Mouse (Mus musculus) adrenal gland, adult 2 months (tissue): Measurements from ENCODE around the gene Fto. TPM values are rescaled to one million over a fixed set of nuclear protein-coding genes. Genes with fewer than 3 reads are reported as not detected.

Experiments
- DNase-seq: peaks from one replicate; pipeline ENCODE4 v3.0.0; 2021
- polyA plus RNA-seq: library from polyadenylated mRNA; depleted of rRNA; stranded (reverse); fragments of >200 nt; gene quantifications from 2 replicates; pipeline ENCODE4 v1.2.3, GENCODE M21; 2012
- total RNA-seq, 2 experiments: library from RNA; stranded (reverse); gene quantifications; 2 replicates each; pipeline ENCODE4 v1.2.3; 2021

Fto gene
- total and polyA plus RNA-seq, 3 experiments = 22.0 to 77.1 (median 74.8) TPM

DNA sequence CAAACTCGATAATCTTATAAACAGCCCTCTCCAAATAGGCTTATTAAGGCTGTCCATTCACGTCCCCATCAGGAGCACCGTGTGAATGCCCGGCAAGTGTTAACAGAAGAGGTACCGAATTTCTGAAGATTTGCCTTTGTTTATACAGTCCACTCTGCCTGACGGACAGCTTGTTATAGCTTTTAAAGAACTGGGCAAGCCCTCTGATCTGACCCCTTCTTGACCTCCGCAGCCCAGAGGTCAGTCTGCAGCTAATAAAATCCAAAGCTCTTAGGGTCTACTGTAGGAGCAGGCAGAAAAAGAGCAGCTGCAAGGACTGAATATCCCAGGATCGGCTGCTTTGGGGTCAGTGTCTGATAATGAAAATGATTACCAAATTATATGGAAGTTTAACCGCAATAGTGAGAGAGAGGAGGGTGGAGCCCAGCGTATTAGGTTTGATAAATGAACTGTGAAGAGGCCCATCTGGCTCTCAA, 212.1 kb downstream of the Fto start:
- DNase-seq = no peak

DNA sequence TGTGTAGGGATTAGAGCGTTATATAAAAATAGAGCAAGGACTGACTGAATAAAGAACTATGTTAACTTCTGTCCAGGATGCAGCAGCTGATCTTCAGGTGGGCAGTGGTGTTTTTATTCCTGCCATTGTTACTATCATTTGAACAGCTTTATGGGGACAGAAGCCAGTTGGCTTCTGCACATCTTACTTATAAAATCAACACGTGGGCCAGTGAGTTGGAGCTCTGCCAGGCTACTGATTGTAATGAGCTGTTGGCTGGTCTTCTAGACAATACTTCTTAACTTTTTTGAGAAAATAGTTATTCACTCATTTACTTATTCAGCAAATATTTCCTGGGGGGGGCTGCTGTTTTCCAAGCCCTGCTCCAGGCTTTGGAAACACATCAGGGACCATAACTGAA, 215.6 kb downstream of the Fto start:
- DNase-seq = no peak

DNA sequence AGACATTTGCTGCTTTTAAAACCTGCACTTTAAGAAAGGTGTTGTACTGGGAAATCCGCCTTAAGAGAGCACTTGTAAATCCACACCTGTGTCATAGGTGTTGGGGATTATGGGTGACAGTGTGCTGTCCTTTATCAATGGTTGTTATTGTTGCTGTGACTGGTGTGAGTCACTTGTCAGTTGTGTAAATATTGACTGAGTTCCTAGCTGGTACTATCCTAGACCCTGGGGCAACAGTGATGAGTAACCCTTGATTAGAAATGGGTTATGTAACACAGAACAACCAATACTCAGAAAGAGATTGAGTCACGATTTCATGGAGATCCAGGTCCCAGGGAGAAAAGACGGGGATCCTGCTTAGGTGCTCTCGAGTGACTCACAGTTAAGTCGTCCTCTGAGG, 216.4 kb downstream of the Fto start:
- DNase-seq = peak; percentile 46

DNA sequence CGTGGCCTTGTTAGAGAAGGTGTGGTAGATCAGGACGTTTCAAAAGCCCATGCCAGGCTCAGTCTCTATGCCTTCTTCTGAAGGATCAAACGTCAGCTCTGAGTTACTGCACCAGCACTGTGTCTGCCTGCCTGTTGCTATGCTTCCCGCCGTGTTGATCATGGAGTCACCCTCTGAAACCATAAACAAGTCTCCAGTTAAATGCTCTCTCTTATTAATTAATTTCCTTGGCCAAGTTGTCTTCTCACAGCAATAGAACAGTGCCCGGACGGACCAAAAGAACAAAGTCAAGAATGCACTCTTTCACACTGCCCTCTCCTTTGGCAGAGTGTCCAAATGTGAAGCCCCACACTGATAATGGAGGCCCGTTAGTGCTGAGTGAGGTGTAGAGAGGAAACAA, 217.3 kb downstream of the Fto start:
- no peak for DNase-seq

DNA sequence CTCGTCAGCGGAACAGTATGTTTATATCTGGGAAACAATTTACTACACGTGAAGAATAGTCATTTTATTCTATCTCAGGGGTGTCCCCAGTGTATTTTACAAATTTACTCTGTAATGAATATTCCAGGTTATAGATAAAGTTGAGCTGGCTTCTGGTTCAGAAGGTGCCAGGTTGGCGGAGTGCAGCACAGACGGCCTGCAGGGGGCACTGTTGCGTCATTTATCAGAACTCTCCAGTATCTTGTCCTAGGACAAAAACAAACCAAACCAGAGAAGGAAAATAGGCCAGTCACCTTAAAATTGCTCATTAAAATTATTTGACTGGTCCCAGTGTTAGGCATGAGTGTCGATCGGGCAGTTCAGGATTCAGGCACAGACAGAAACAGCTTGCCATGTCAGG, 218.6 kb downstream of the Fto start:
- DNase-seq = peak; percentile 81

DNA sequence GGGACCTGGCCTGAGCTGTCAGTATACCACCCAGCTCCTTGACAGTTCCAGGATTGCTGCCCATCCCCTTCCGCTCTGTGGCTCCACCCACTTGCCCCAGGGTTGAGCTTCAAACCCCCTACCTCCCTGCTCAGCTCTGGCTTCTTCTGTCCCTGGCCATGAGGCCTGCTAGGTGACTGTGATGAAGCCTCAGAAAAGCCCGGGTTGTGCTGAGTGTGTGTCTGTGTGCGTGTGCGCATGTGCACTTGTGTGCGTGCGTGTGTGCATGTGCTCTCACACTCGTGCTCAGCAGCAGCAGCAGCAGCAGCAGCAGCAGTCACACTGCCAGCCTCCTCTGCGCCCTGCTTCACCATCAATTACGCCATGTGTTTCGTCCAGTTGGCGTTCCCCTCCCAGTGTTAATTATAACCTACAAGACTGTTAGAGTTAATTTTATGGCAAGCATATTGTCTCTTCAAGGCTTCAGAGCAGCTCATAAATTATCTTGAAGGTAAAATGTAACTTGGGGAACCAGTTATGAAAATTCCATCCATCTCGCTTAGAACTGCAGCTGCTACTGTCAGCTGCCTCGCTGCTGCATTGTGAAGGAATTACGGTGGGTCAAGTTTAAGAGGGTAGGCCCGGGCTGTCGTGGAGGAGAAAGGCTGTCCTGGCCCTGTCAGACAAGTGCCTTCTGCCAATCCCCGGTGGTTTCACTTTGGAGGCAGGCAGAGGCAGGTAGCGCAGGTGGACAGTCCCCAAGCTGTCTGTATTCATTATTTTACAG, 219.5 kb downstream of the Fto start:
- no peak for DNase-seq

DNA sequence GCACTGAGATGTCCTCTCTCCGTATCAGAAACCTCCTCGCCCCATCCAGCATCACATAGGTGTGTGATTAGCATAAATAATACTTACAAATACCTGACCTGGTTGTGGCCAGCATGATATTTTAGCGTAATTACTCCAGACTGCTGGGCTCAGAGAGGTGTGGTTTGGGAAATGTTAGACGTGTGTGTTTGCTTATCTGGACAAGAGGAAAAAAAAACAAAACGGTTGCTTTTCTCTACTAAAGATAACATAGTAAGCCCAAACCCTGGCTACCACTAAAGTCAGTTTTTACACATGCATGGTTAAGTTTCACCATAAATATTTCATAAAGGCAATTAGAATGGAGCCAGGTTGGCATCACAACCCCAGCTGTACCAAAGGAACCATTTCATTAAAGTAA, 221.4 kb downstream of the Fto start:
- no peak for DNase-seq

DNA sequence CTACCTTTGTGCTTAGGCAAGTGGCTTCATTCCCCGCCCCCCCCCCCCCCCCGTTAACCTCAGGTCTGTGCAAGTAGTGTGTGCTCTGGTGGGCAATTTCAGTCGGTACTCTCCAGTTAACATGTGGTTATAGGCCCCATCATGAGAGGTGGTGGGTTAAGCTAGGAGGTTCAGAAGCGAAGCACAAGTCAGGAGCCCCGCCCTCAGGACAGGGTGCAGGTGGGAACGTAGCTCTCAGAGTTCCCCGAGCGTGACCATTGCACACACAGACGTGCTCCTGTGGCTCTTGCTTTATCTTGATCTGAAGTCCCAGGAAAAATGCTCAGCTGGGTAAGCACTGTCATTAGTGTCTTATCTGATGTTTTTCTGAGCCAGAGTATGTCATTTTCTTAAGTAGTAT, 224.8 kb downstream of the Fto start:
- DNase-seq = no peak

DNA sequence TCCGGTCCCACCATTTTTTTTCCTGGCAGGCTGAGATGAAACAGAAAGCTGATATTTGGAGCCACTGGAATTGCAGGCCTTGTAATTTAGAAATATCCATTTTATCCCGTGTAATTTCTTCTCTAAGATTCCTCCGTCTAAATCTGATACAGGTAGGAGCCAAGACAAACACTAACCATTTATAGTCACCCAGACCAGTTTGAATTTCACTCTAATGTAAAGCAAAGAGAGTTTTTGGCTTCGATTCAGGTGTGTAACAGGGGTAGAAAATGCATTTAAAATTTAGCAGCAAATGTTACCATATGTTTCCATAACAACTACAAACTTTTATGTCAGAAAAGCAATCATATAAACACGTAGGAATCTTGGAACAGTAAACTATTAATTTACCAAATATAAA, 225.6 kb downstream of the Fto start:
- no peak for DNase-seq

DNA sequence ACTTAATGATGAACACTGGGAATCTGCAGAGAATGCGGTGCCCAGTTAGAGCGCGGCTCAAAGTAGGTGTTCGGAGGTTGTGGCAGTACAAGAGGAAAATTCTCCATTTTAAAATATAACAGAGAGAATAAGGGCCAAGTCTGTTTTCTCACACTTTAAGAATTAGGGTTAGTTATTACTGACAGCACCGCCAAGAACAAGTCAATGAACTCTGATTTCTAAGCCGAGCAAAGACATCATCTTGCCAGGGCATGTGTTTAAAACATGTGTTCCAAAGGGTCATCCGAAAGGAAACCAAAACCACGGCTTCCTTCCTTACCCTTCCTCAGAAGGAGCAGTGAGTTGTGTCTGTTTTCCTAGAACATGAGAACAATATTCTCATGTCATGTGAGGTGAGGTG, 226.3 kb downstream of the Fto start:
- DNase-seq = no peak

DNA sequence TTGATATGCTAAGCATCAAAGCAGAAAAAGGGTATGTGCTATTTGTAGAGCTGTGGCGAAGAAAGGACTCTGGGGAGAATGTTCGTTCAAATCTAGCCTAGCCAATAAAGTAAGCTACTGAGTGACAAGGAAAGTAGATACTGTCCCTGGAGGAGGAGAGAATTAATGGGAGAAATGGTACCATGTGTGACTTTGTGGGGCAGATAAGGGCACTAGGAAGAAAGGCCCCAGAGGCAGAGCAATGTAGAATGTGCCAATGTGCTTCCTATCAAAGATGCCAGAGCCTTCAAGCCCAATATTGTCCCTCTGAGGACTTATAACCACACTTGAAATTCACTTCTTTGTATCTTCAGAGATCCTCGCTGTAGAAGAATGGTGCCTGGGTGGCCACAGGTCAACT, 227.9 kb downstream of the Fto start:
- no peak for DNase-seq

DNA sequence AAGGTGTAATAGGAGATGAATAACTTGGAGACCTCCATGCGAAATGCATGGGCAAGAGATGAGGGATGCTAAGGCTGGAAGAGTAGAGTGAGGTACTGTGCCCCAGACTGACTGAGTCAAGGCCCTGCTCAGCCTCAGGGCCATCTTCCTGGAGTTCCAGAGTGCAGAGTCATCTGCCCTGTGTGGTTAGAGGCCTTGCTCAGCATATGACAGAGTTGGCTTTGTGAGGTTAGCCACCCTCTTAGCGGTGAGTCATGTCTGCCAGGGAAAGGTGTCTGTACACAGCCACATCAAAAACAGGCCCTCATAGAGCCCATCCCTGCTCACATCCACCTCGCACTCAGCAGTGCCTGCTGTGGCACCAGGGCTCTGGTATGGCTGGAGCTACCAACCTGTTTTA, 232.2 kb downstream of the Fto start:
- peak; percentile 82 for DNase-seq

DNA sequence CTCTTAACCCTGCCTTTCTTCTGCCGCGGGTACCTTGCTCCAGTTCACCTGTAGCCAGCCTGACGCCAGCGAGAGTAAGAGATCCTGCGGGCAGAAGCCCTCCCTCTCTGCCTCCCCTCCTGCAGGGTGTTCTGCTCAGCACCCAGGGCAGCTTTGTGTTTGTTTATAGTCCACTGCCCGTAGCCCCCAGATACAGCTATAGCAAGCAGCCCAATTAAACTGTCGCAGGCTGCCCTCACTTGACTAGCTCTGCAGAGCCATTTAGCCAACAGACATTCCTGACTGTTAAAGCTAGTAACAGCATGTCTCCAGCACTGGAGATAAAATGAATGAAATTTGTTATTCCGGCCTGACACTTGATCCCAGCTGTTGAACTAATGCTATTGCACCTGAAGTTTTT, 233.3 kb downstream of the Fto start:
- no peak for DNase-seq

DNA sequence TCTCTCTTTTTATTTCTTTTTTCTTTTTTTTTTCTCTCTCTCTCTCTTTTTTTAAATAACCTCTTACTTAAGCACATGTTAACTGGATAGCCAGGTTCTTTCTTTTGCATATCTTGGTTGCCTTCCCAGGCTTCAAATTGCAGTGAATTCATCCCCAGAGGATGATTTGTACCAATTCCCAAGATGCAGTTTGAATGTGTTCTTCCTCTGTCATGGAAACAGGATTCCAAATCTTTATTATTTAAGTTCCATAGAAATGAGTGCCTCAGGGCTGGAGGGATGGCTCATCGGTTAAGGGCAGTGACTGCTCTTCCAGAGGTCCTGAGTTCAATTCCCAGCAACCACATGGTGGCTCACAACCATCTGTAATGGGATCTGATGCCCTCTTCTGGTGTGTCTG, 236.8 kb downstream of the Fto start:
- no peak for DNase-seq

DNA sequence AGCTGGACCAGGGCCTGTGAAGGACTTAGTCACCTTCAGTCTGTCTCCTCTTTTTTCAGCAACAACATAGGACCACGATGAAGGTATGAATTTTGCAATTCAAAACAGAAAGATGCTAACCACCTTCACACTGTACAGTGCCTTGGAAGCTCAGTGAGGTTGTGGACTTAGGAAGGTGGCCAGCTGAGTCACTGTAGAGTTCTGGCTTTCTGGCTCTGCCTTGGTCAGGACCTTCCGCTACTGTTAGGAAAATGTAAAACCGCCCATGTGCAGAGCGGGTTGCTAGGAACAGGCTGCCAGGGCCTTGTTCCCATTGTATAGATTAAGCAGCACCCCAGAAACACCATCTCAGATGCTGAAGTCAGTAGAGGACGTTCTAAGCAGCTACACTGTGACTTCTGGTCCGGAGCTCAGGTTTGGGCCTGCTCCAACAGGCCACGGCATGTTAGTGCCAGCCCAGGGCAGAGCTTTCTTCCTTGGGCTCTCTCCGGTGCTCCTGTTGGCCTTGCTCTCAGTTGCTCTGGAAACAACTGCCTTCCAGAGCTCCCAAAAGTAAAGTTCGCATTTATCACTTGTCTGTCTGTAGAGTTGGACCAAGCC, 237.9 kb downstream of the Fto start:
- DNase-seq = peak; percentile 38

DNA sequence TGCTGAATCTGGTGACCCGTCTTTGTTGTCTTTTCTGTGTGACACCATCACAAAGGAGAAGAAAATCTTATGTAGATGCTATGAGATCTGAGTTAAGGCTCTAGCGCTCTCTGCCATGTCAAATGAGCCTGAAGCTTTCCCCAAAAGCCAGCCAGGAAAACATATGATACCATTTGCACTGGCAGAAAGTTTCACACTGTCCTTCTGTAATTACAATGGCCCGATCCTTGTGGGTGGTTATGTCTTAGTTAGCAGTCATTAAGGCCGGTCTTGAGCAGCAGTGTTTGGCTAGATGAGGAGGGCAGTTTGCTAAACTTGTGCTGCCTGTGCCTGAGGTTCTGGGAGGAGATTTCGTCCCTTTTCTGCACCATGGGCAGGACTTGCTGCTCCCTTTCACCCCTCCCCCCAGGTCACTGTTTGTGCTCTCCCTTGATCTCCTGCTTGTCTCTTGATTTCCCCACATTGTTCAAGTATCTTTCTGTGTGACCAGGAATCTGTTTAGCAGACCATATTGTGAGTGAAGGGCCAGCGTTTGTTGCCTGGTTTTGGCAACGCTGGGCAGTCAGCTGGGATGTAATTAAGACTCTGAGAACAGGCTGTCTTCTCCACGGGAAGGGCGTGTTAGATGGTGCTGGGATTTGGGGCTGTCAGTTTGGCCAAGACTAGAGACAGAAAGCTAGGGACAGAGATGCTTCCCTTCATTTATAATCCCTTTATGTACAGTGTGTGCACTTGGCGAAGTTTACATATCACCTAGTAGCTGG, 238.6 kb downstream of the Fto start:
- no peak for DNase-seq

DNA sequence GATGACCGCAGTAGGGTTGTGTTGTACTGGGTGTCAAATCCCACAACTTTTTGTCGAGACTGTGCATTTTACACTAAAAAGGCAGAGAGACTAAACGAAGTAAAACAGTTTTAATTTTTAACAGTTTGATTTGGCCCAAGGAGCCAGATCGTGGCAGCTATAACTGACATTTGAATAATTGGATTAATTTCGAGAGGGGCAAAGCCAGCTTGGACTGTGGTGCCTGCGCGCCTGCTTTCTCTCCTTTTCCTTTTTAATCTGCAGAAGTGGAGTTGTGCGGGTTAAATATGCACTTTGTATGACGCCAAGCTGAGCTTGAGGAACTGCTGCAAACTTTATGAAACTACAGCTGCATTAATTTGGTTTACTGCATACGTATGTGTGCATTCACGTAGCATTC, 239.3 kb downstream of the Fto start:
- DNase-seq = no peak

DNA sequence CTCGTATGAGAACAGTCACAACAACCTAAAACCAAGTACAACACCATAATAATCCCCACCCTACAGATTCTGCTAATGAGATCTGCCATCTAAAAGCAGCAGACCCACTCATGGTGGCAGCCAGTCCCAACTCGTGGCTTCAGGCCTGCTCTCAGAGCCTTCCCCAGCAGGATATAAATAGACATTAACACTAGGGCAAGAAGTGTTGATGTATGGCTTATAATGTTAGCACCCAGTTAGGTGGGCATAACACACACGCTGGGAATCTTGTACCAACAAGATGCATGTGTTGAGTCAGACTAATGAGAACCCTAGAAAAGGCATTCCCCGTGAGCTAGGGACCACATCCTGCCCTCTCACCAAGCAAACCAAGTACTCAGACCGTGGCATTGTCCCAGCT, 240.1 kb downstream of the Fto start:
- no peak for DNase-seq

DNA sequence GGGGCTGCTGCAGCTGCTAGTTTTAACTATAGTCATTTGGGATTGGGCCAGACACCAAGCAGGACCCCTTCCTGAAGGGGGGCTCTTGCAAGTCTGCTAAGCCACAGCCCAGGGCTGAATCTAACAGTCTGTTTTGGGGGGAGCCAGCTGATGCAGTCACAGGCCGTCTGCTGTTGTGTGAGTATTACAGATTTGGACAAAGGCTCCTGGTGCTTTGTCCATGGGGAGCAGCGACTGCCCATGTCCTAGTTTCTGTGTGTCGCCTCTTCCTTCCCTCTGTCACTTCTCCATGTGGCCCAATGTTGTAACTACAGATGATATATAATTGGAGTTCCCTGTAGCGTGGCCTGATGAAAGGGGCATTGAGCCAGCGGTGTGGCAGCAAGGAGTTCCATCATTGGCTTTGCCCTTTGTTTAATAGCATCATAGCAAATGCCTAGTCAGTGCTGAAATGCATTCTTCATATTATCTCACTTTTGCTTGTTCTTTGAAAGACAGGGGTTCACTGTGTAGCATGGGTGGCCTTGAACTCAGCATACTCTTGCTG, 243.8 kb downstream of the Fto start:
- no peak for DNase-seq

DNA sequence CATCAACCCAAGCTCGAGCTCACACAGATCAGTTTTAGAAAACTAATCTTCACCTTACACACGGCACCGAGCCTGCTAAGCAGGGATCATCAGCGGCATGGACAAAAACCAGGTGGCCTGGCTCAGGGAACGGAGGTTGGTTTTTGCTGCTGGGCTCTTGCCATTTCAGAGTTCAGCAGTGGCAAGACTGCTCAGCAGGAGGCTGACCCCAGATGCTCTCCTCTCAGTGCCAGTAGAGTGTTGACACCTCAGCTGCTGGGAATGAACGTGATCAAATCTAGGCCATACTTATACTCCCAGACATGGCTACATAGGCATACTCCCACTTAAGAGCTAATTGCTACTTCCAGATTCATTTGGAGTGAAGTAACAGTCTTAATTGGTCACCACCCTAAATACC, 245.1 kb downstream of the Fto start:
- DNase-seq = no peak

DNA sequence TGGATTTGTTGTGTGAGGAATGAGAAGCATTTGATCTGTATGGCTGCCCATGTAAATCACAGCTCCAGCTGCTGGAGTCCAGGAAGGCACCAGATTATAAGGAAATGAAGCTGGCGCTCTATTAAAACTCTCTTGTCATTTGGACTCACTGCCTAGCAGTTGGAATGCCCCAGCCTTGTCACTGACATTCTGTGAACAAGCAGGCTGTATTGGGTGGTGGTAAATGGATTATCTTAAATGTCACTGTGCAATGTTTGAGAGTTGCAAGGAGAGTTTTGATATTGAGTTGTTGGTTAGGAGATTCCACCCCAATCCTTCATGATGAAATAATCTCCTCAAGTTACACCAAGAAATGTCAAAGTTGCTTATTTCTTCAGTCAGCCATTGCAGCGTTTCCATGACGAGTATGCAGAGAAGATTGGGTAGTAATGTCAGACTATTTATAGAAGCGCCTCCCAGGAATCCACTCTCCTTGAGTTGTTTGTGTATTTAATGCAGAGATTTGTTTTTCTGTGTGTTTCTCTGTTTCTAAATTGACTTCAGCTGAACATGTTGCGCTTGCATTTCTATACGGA, 246.8 kb downstream of the Fto start:
- DNase-seq = no peak

DNA sequence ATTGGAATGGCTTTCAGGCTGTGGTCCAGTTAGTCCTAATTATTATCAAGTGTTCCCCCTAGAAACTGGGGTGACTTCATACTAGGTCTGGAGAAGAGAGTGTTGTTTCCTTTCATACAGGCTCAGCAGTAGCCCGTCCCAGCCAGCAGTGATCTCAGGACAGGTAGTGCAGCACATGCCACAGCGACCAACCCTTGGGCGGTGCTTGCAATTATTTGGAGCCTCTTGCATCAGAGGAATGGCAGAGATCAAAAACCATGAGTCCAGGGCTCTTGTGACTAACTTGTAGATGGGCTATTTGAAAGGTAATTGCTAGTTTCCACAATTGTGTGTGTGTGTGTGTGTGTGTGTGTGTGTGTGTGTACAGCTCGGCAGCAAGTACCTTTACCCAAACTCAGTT, 247.9 kb downstream of the Fto start:
- peak; percentile 9 for DNase-seq

DNA sequence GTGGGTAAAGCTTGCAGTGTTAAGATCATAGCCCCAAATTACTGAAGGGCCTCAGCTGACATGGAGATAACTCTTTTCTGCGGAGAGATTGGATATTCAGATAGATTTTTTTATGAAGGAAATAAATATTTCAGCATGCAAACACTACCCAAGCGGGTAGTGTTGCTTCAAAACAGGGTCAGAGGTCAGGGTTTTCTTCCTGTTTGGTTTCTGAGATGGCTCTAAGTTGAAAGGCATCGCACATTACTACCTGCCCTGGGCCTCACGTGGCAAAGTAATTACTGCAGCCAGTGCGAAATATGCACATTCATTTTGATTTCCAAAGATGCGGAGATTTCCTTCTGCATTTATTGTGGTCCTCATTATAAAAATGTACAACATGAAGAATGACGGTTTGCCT, 249.3 kb downstream of the Fto start:
- DNase-seq = no peak
